8 mouse cellular contexts compared by ENCODE assay signal in the genomic region with DNA sequence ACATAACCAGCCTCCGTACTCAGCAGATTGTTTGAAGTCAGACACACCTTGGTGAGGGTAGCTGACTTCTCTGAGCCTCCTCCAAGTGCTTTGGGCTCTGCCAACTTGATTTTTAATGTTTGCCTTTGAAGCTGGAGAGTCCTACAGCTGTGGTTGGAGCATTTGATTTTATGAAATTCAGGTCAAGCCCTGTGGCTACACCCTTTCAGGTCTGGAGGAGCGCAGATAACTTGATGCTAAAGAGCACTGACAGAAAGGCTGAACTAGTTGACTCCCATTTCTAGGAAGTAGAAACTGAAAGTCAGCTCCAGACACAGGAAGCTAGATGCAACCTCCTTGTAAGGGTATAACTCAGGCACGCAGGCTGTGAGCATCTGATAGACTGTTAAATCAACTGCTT. TPM values are rescaled to one million over a fixed set of nuclear protein-coding genes. Genes with fewer than 3 reads are reported as not detected.
A peak's percentile ranks its signal among the peaks of the same experiment; 100 is the strongest.
DNase-seq lines count a peak whose midpoint lies in the region; ATAC-seq and TF ChIP-seq lines count a peak whose summit lies in the region.

No protein-coding gene starts in this region.

- H3K27ac ChIP-seq in layer of hippocampus, adult 2 months = peak overlapping the region; percentile 46; the same call in 1 of the 2 replicates
- no peak overlapping the region for H3K27ac ChIP-seq in embryonic facial prominence, embryonic 13.5 days
- H3K27ac ChIP-seq in limb, embryonic 13.5 days = no peak overlapping the region
- no peak overlapping the region for H3K27ac ChIP-seq in midbrain, embryonic 12.5 days (replicated peaks)

- no peak for DNase-seq in layer of hippocampus, adult 2 months (ENCODE audit: low spot score in 2 of 2)
- DNase-seq in layer of hippocampus, adult 9-11 months = no peak
- DNase-seq in right cerebral cortex, postnatal 25 days = no peak
- DNase-seq in layer of hippocampus, adult 8-10 months (ENCODE audit: low spot score in 2 of 2) = no peak

- TF ChIP-seq CTCF in layer of hippocampus, adult 2 months (conservative IDR thresholded peaks at IDR 0.05) = no peak

- peaks cover 26% of the 10 kb centered on the region for H3K4me1 ChIP-seq in embryonic facial prominence, embryonic 13.5 days
- peaks cover 31% of the 10 kb centered on the region for H3K4me1 ChIP-seq in limb, embryonic 13.5 days
- peaks cover 28% of the 10 kb centered on the region for H3K4me1 ChIP-seq in midbrain, embryonic 12.5 days

- peak overlapping the region; percentile 92 for H3K4me2 ChIP-seq in embryonic facial prominence, embryonic 13.5 days
- H3K4me2 ChIP-seq in limb, embryonic 13.5 days (replicated peaks) = peak overlapping the region; percentile 97
- peak overlapping the region; percentile 92 for H3K4me2 ChIP-seq in midbrain, embryonic 12.5 days (replicated peaks)

- H3K4me3 ChIP-seq in layer of hippocampus, adult 2 months = peak overlapping the region; percentile 84; the same call in 1 of the 2 replicates
- 0 out of 2 replicates have a peak overlapping the region, but pooled peaks have one; percentile 99 for H3K4me3 ChIP-seq in embryonic facial prominence, embryonic 13.5 days
- H3K4me3 ChIP-seq in limb, embryonic 13.5 days = peak overlapping the region; percentile 98
- peak overlapping the region; percentile 95 for H3K4me3 ChIP-seq in midbrain, embryonic 12.5 days

- no peak for ATAC-seq in embryonic facial prominence, embryonic 13.5 days (ENCODE audit: insufficient number of reproducible peaks, insufficient read depth, low FRiP score, low TSS enrichment, low read depth)
- no peak for ATAC-seq in limb, embryonic 13.5 days (ENCODE audit: low FRiP score, low read depth)
- ATAC-seq in midbrain, embryonic 12.5 days (ENCODE audit: low FRiP score, low read depth) = no peak
- no peak for ATAC-seq in frontal cortex, adult (ENCODE audit: low TSS enrichment)

- WGBS in embryonic facial prominence, embryonic 13.5 days = 84% methylated on average over 3 of the region's 3 CpGs
- 81% methylated on average over 3 of the region's 3 CpGs for WGBS in limb, embryonic 13.5 days
- WGBS in midbrain, embryonic 12.5 days = 85% methylated on average over 3 of the region's 3 CpGs

- no peaks in the 10 kb centered on the region for H3K27me3 ChIP-seq in embryonic facial prominence, embryonic 13.5 days
- H3K27me3 ChIP-seq in limb, embryonic 13.5 days = no peaks in the 10 kb centered on the region
- no peaks in the 10 kb centered on the region for H3K27me3 ChIP-seq in midbrain, embryonic 12.5 days

- H3K36me3 ChIP-seq in embryonic facial prominence, embryonic 13.5 days = peaks cover 39% of the 10 kb centered on the region
- peaks cover 46% of the 10 kb centered on the region for H3K36me3 ChIP-seq in limb, embryonic 13.5 days
- H3K36me3 ChIP-seq in midbrain, embryonic 12.5 days = peaks cover 39% of the 10 kb centered on the region

- H3K9ac ChIP-seq in embryonic facial prominence, embryonic 13.5 days = peak overlapping the region; percentile 49
- peak overlapping the region; percentile 95 for H3K9ac ChIP-seq in limb, embryonic 13.5 days
- 0 out of 2 replicates have a peak overlapping the region, but pooled peaks have one; percentile 11 for H3K9ac ChIP-seq in midbrain, embryonic 12.5 days (replicated peaks)

- no peaks in the 10 kb centered on the region for H3K9me3 ChIP-seq in embryonic facial prominence, embryonic 13.5 days
- no peaks in the 10 kb centered on the region for H3K9me3 ChIP-seq in limb, embryonic 13.5 days
- H3K9me3 ChIP-seq in midbrain, embryonic 12.5 days = no peaks in the 10 kb centered on the region

RNA-seq across cellular contexts. Expression of a gene that starts 12.4 kb away (rescaled TPM):
- 10 to 100 TPM; 80.9 to 82.4 TPM for total RNA-seq in layer of hippocampus, adult 2 months (2021)
- polyA plus RNA-seq in embryonic facial prominence, embryonic 13.5 days (2015; fragmentation: Nextera tagmentation; extraction: Ambion mirVana) = 15.4 TPM in 2 replicates
- 13.4 and 14.5 TPM in 2 replicates for polyA plus RNA-seq in limb, embryonic 13.5 days (2015; fragmentation: Nextera tagmentation; extraction: Ambion mirVana)
- 21.3 and 23.6 TPM in 2 replicates for polyA plus RNA-seq in midbrain, embryonic 12.5 days (2016; fragmentation: Nextera tagmentation; extraction: Ambion mirVana)
- total RNA-seq in layer of hippocampus, adult 8-10 months (2022) = 10 to 100 TPM; 70.1 to 86.1 (median 77.0) TPM

RNA-seq across cellular contexts. Expression of a gene that starts 12.7 kb away (rescaled TPM):
- 10 to 100 TPM; 50.9 to 51.6 TPM for total RNA-seq in layer of hippocampus, adult 2 months (2021)
- 88.4 and 91.9 TPM in 2 replicates for polyA plus RNA-seq in embryonic facial prominence, embryonic 13.5 days (2015; fragmentation: Nextera tagmentation; extraction: Ambion mirVana)
- 90.8 and 93.6 TPM in 2 replicates for polyA plus RNA-seq in limb, embryonic 13.5 days (2015; fragmentation: Nextera tagmentation; extraction: Ambion mirVana)
- polyA plus RNA-seq in midbrain, embryonic 12.5 days (2016; fragmentation: Nextera tagmentation; extraction: Ambion mirVana) = 135 and 137 TPM in 2 replicates
- 10 to 100 TPM; 52.1 to 56.4 (median 52.9) TPM for total RNA-seq in layer of hippocampus, adult 8-10 months (2022)

RNA-seq across cellular contexts. Expression of a gene that starts 32.9 kb away (rescaled TPM):
- under 1 TPM; 0.64 to 0.82 TPM for total RNA-seq in layer of hippocampus, adult 2 months (2021)
- polyA plus RNA-seq in embryonic facial prominence, embryonic 13.5 days (2015; fragmentation: Nextera tagmentation; extraction: Ambion mirVana) = 113 and 129 TPM in 2 replicates
- 72.6 and 76.0 TPM in 2 replicates for polyA plus RNA-seq in limb, embryonic 13.5 days (2015; fragmentation: Nextera tagmentation; extraction: Ambion mirVana)
- 15.3 and 24.6 TPM in 2 replicates for polyA plus RNA-seq in midbrain, embryonic 12.5 days (2016; fragmentation: Nextera tagmentation; extraction: Ambion mirVana)
- 1 to 10 TPM in 1 of 4 experiments, under 1 TPM in 3; 0.28 to 1.1 (median 0.53) TPM for total RNA-seq in layer of hippocampus, adult 8-10 months (2022)

Comparison
In these comparisons a context has a peak if more than half of its experiments do, and no peak if none do; other contexts are left out.
1. H3K9ac ChIP-seq: peak in every context shown above with its lines; median percentile 95 in limb, embryonic 13.5 days; 49 in embryonic facial prominence, embryonic 13.5 days; 11 in midbrain, embryonic 12.5 days.